Mouse (Mus musculus): ENCODE measurements at regions not wholly inside any gene's neighbourhood (a gene's known extent, or its start where the extent isn't known, plus 50 kb on each side); places are given as distances from the start of the nearest gene placed in this dataset.
"Not testable (repeated sequence)": the region's sequence is repeated elsewhere in the genome, so short reads cannot be mapped to it uniquely, and the experiment has no call there.

- H3K4me1 ChIP-seq (ENCODE audit: control insufficient read depth, insufficient read depth, low read length): no peaks in the 10 kb centered on the region
- H3K27ac ChIP-seq (ENCODE audit: insufficient read depth, low read depth, low read length): no peak overlapping the region
- no peak for TF ChIP-seq POLR2A (IDR thresholded peaks at IDR 0.05; ENCODE audit: borderline replicate concordance, low read depth, low read length)
- no peak for TF ChIP-seq CTCF (IDR thresholded peaks at IDR 0.05; ENCODE audit: low read depth, low read length)
- no peak overlapping the region for H3K4me3 ChIP-seq (ENCODE audit: insufficient read depth, low read length)
Measured at GRCm38 (mm10) chrX:70871209-70871608, 178.8 kb upstream of the Mamld1 start.

- TF ChIP-seq POLR2A (IDR thresholded peaks at IDR 0.05; ENCODE audit: borderline replicate concordance, low read depth, low read length): no peak
- TF ChIP-seq CTCF (IDR thresholded peaks at IDR 0.05; ENCODE audit: low read depth, low read length): no peak
- Histone ChIP-seq H3K27ac (ENCODE audit: insufficient read depth, low read depth, low read length) (no peak overlapping the region), H3K4me1 (ENCODE audit: control insufficient read depth, insufficient read depth, low read length) (peaks cover 6% of the 10 kb centered on the region), H3K4me3 (ENCODE audit: insufficient read depth, low read length) (no peak overlapping the region)
Measured at GRCm38 (mm10) chrX:70881326-70881725, 168.7 kb upstream of the Mamld1 start.

- Histone ChIP-seq H3K27ac (ENCODE audit: insufficient read depth, low read depth, low read length) (no peak overlapping the region), H3K4me3 (ENCODE audit: insufficient read depth, low read length) (no peak overlapping the region), H3K4me1 (ENCODE audit: control insufficient read depth, insufficient read depth, low read length) (peaks cover 6% of the 10 kb centered on the region)
- TF ChIP-seq POLR2A (IDR thresholded peaks at IDR 0.05; ENCODE audit: borderline replicate concordance, low read depth, low read length): no peak
- TF ChIP-seq CTCF (IDR thresholded peaks at IDR 0.05; ENCODE audit: low read depth, low read length): no peak
Measured at GRCm38 (mm10) chrX:70883461-70883860, 166.6 kb upstream of the Mamld1 start.

GRCm38 (mm10) chrX:70894517-70894916 is 155.5 kb upstream of the Mamld1 start:
- TF ChIP-seq CTCF (IDR thresholded peaks at IDR 0.05; ENCODE audit: low read depth, low read length) (no peak), POLR2A (IDR thresholded peaks at IDR 0.05; ENCODE audit: borderline replicate concordance, low read depth, low read length) (no peak)
- Histone ChIP-seq H3K4me1 (ENCODE audit: control insufficient read depth, insufficient read depth, low read length) (peaks cover 30% of the 10 kb centered on the region), H3K4me3 (ENCODE audit: insufficient read depth, low read length) (no peak overlapping the region), H3K27ac (ENCODE audit: insufficient read depth, low read depth, low read length) (no peak overlapping the region)

- Histone ChIP-seq H3K27ac (ENCODE audit: insufficient read depth, low read depth, low read length) (no peak overlapping the region), H3K4me1 (ENCODE audit: control insufficient read depth, insufficient read depth, low read length) (peaks cover 38% of the 10 kb centered on the region), H3K4me3 (ENCODE audit: insufficient read depth, low read length) (no peak overlapping the region)
- no peak for TF ChIP-seq POLR2A (IDR thresholded peaks at IDR 0.05; ENCODE audit: borderline replicate concordance, low read depth, low read length)
- no peak for TF ChIP-seq CTCF (IDR thresholded peaks at IDR 0.05; ENCODE audit: low read depth, low read length)
Measured at GRCm38 (mm10) chrX:70895554-70895953, 154.5 kb upstream of the Mamld1 start.

- no peak overlapping the region for H3K4me3 ChIP-seq (ENCODE audit: insufficient read depth, low read length)
- H3K4me1 ChIP-seq (ENCODE audit: control insufficient read depth, insufficient read depth, low read length): peaks cover 39% of the 10 kb centered on the region
- TF ChIP-seq CTCF (IDR thresholded peaks at IDR 0.05; ENCODE audit: low read depth, low read length) (no peak), POLR2A (IDR thresholded peaks at IDR 0.05; ENCODE audit: borderline replicate concordance, low read depth, low read length) (no peak)
- H3K27ac ChIP-seq (ENCODE audit: insufficient read depth, low read depth, low read length): peak overlapping the region; percentile 8; the same call in 1 of the 2 replicates
Measured at GRCm38 (mm10) chrX:70897110-70897721, 152.8 kb upstream of the Mamld1 start.

- Histone ChIP-seq H3K27ac (ENCODE audit: insufficient read depth, low read depth, low read length) (peak overlapping the region; percentile 38; the same call in 1 of the 2 replicates), H3K4me1 (ENCODE audit: control insufficient read depth, insufficient read depth, low read length) (peaks cover 39% of the 10 kb centered on the region)
- not testable (repeated sequence) for H3K4me3 ChIP-seq (ENCODE audit: insufficient read depth, low read length)
Measured at GRCm38 (mm10) chrX:70898836-70899235, 151.2 kb upstream of the Mamld1 start.

- H3K27ac ChIP-seq (ENCODE audit: insufficient read depth, low read depth, low read length): no peak overlapping the region
- H3K4me3 ChIP-seq (ENCODE audit: insufficient read depth, low read length): no peak overlapping the region
- TF ChIP-seq POLR2A (IDR thresholded peaks at IDR 0.05; ENCODE audit: borderline replicate concordance, low read depth, low read length) (no peak), CTCF (IDR thresholded peaks at IDR 0.05; ENCODE audit: low read depth, low read length) (no peak)
- peaks cover 39% of the 10 kb centered on the region for H3K4me1 ChIP-seq (ENCODE audit: control insufficient read depth, insufficient read depth, low read length)
Measured at GRCm38 (mm10) chrX:70899720-70900479, 150.2 kb upstream of the Mamld1 start.

- no peak overlapping the region for H3K4me3 ChIP-seq (ENCODE audit: insufficient read depth, low read length)
- no peak overlapping the region for H3K27ac ChIP-seq (ENCODE audit: insufficient read depth, low read depth, low read length)
- no peaks in the 10 kb centered on the region for H3K4me1 ChIP-seq (ENCODE audit: control insufficient read depth, insufficient read depth, low read length)
- no peak for TF ChIP-seq POLR2A (IDR thresholded peaks at IDR 0.05; ENCODE audit: borderline replicate concordance, low read depth, low read length)
- TF ChIP-seq CTCF (IDR thresholded peaks at IDR 0.05; ENCODE audit: low read depth, low read length): no peak
Measured at GRCm38 (mm10) chrX:70925646-70926045, 124.4 kb upstream of the Mamld1 start.

- TF ChIP-seq POLR2A (IDR thresholded peaks at IDR 0.05; ENCODE audit: borderline replicate concordance, low read depth, low read length) (no peak), CTCF (IDR thresholded peaks at IDR 0.05; ENCODE audit: low read depth, low read length) (no peak)
- Histone ChIP-seq H3K27ac (ENCODE audit: insufficient read depth, low read depth, low read length) (no peak overlapping the region), H3K4me1 (ENCODE audit: control insufficient read depth, insufficient read depth, low read length) (no peaks in the 10 kb centered on the region), H3K4me3 (ENCODE audit: insufficient read depth, low read length) (no peak overlapping the region)
Measured at GRCm38 (mm10) chrX:70931944-70932343, 118.1 kb upstream of the Mamld1 start.

Data from bone marrow macrophage, adult 2 months (primary cell).